Mouse (Mus musculus): Measurements from ENCODE around the gene Gm13275. TPM values are rescaled to one million over a fixed set of nuclear protein-coding genes. Genes with fewer than 3 reads are reported as not detected.
A peak's percentile ranks its signal among the peaks of the same experiment; 100 is the strongest.
"Not testable (repeated sequence)": the region's sequence is repeated elsewhere in the genome, so short reads cannot be mapped to it uniquely, and the experiment has no call there.

The Gm13275 gene
- not detected in 2 replicates for polyA plus RNA-seq (2014; fragmentation: Nextera tagmentation; extraction: Ambion mirVana)

DNA sequence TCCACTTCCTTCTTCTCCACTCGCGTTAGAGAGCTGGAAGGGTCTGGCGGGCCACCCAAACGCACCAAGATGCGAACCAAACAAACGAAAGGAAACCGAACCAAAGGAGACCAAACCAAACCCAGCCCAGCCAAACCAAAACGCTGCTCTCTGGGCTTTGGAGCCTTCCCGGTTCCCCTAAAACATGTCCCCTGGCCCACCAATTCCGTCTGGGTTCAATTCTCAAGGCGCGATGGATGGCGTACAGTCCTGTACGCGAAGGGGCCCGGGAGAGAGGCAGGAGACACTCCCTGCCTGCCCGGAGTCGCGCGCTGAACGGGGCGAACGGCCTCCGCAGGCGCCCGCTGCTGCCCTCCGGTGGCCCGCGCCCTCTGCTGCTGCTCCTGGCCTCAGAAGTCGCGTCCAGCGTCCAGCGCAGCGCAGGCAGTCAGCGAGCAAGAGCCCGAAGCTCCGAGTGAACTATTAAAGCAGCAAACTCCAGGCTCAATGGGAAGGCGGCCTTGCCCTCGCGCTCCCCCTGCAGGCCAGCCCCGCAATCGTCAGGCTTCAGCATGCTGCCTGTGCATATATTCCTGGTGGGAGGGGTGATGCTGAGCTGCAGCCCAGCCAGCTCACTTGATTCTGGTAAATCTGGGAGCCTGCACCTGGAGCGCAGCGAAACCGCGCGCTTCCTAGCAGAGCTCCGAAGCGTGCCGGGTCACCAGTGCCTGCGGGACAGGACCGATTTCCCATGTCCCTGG, at the start of gene Gm13275:
Gm13275 (plus strand) TSS at position 552 of the 740 bp plus-strand sequence.
- H3K4me1 ChIP-seq (ENCODE audit: insufficient read depth), result not testable (repeated sequence)

DNA sequence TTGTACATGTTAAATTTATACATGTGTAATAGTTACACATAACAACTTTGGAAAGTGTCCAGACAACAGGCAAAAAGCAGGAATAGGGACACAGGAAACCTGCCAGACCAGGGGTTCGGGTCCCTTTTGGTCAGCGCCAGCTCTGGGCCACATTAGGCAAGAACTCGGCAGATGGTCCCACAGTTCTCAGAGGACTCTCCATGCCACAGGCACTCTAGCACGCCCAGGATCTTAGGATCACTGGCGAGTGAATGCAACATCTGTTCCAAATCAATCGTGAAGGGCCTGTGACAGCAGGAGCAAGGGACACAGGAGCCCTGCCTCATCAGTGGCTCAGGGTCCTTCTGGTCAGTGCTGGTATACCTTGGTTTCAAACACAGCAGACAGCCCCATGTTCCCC, 44.4 kb upstream of the Gm13275 start:
- no peaks in the 10 kb centered on the region for H3K9me3 ChIP-seq (ENCODE audit: low read depth, low read length)
- no peak overlapping the region for H3K4me3 ChIP-seq (ENCODE audit: low read depth, low read length)
- H3K9ac ChIP-seq, result no peak overlapping the region
- 49% methylated on average over 6 of the region's 6 CpGs for WGBS
- H3K4me1 ChIP-seq (ENCODE audit: insufficient read depth), result no peaks in the 10 kb centered on the region
- no peak overlapping the region for H3K4me2 ChIP-seq
- ATAC-seq (ENCODE audit: insufficient read depth) (no peak), DNase-seq (no peak)
- no peak overlapping the region for H3K27ac ChIP-seq (ENCODE audit: low read depth)
- no peak for TF ChIP-seq CTCF (IDR thresholded peaks at IDR 0.05; ENCODE audit: low read depth)
- no peaks in the 10 kb centered on the region for H3K27me3 ChIP-seq (ENCODE audit: insufficient read depth, low read length)
- H3K36me3 ChIP-seq (ENCODE audit: insufficient read depth), result no peaks in the 10 kb centered on the region

More for the DNA sequence above, at the start of gene Gm13275:
- H3K9ac ChIP-seq; H3K27ac ChIP-seq (ENCODE audit: low read depth); H3K27me3 ChIP-seq (ENCODE audit: insufficient read depth, low read length); H3K36me3 ChIP-seq (ENCODE audit: insufficient read depth); H3K4me3 ChIP-seq (ENCODE audit: low read depth, low read length); DNase-seq; ATAC-seq (ENCODE audit: insufficient read depth); H3K9me3 ChIP-seq (ENCODE audit: low read depth, low read length); H3K4me2 ChIP-seq: not testable (repeated sequence)
- TF ChIP-seq CTCF (IDR thresholded peaks at IDR 0.05; ENCODE audit: low read depth), result peak; percentile 45; the same call in 1 of the 2 replicates
- WGBS, result 0% methylated on average over 8 of the region's 52 CpGs

DNA sequence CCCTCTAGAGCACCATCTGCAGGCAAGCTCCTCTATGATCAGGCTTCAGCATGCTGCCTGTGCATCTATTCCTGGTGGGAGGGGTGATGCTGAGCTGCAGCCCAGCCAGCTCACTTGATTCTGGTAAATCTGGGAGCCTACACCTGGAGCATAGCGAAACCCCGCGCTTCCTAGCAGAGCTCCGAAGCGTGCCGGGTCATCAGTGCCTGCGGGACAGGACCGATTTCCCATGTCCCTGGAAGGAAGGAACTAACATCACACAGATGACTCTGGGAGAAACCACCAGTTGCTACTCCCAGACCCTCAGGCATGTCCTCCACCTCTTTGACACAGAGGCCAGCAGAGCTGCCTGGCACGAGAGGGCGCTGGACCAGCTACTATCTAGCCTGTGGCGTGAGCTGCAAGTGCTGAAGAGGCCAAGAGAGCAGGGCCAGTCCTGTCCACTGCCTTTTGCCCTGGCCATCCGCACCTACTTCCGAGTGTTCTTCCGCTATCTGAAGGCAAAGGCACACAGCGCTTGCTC, 39.4 kb upstream of the Gm13275 start, which contains the start of gene Gm13271:
Gm13271 (plus strand) TSS at position 51 of the 523 bp plus-strand sequence.
- not testable (repeated sequence) for H3K4me3 ChIP-seq (ENCODE audit: low read depth, low read length); H3K36me3 ChIP-seq (ENCODE audit: insufficient read depth); H3K27ac ChIP-seq (ENCODE audit: low read depth); H3K9me3 ChIP-seq (ENCODE audit: low read depth, low read length); H3K4me1 ChIP-seq (ENCODE audit: insufficient read depth); H3K9ac ChIP-seq; H3K4me2 ChIP-seq; H3K27me3 ChIP-seq (ENCODE audit: insufficient read depth, low read length); ATAC-seq (ENCODE audit: insufficient read depth); DNase-seq
- WGBS, result 73% methylated on average over 15 of the region's 15 CpGs
- TF ChIP-seq CTCF (IDR thresholded peaks at IDR 0.05; ENCODE audit: low read depth), result 0 out of 2 replicates have a peak, but pooled peaks have one; percentile 16

DNA sequence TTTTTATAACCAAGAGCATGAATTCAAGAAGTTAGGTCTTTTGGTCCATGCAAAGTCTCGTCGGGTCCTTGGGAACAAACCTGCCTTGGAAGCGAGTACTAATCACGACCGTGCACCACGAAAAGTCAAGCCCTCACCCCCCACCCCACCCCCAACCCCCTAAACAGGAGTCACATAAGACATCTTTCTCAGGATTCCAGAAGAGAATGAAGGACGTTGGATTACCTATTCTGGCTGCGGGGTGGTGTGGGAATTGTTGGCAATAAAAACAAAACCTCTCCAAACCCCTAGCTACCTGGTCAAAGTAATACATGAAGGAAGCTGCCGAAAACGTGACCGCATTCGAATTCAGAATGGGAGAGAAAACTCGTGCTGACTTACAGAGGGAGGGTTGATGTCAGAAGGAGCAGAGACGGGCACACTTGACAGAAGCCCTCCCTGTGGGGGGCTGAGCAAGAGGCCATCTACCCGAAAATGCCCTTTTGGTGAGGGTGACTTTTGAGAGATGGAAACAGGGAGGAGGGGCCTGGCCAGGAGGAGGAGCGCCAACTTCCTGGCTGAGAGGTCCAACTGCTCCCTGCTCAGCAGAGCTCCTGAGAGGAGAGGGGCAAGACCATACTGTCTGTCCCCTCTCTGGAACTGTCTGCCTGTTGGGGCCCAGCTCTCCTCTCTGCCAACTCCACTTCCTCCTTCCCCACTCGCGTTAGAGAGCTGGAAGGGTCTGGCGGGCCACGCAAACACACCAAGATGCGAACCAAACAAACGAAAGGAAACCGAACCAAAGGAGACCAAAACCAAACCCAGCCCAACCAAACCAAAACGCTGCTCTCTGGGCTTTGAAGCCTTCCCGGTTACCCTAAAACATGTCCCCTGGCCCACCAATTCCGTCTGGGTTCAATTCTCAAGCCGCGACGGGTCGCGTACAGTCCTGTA, 37.4 kb upstream of the Gm13275 start:
- not testable (repeated sequence) for H3K36me3 ChIP-seq (ENCODE audit: insufficient read depth); ATAC-seq (ENCODE audit: insufficient read depth); H3K4me1 ChIP-seq (ENCODE audit: insufficient read depth); H3K27me3 ChIP-seq (ENCODE audit: insufficient read depth, low read length); H3K9me3 ChIP-seq (ENCODE audit: low read depth, low read length)
- H3K27ac ChIP-seq (ENCODE audit: low read depth), result peak overlapping the region; percentile 97
- H3K9ac ChIP-seq, result peak overlapping the region; percentile 67
- peak overlapping the region; percentile 46 for H3K4me3 ChIP-seq (ENCODE audit: low read depth, low read length)
- H3K4me2 ChIP-seq, result peak overlapping the region; percentile 68
- WGBS, result 9% methylated on average over 28 of the region's 31 CpGs
- DNase-seq, result peak; percentile 48

DNA sequence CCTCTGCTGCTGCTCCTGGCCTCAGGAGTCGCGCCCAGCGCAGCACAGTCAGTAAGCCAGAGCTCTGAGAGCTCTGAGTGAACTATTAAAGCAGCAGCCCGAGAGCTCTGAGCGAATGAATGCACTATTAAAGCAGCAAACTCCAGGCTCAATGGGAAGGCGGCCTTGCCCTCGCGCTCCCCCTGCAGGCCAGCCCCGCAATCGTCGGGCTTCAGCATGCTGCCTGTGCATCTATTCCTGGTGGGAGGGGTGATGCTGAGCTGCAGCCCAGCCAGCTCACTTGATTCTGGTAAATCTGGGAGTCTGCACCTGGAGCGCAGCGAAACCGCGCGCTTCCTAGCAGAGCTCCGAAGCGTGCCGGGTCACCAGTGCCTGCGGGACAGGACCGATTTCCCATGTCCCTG, 36.7 kb upstream of the Gm13275 start:
- peak overlapping the region; percentile 67; the same call in 1 of the 2 replicates for H3K9ac ChIP-seq
- H3K4me2 ChIP-seq, result peak overlapping the region; percentile 68
- 0% methylated on average over 14 of the region's 21 CpGs for WGBS
- peak; percentile 85 for TF ChIP-seq CTCF (IDR thresholded peaks at IDR 0.05; ENCODE audit: low read depth)
- not testable (repeated sequence) for H3K27me3 ChIP-seq (ENCODE audit: insufficient read depth, low read length); H3K4me1 ChIP-seq (ENCODE audit: insufficient read depth); H3K36me3 ChIP-seq (ENCODE audit: insufficient read depth); H3K9me3 ChIP-seq (ENCODE audit: low read depth, low read length)
- DNase-seq, result peak; percentile 94
- peak overlapping the region; percentile 46 for H3K4me3 ChIP-seq (ENCODE audit: low read depth, low read length)
- ATAC-seq (ENCODE audit: insufficient read depth), result peak; percentile 100
- peak overlapping the region; percentile 97 for H3K27ac ChIP-seq (ENCODE audit: low read depth)

DNA sequence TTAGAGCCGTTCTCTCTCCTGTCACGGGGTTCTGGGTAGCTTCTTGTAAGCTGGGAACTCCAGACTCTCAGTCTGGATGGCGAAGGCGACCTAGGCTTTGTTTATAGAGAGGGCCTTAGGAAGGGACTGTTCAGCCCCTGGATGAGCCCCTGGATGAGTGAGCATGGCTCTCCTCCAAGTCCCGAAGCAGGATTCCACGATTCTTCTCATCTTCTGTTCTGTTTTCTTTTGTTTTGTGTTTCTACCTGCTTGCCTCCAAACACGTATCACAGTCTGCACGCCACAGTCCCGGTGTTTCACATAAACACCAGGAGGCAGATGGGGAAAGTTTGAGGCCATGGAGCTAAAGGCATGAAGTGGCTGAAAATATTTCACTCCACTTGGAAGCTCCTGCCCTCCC, 35.5 kb upstream of the Gm13275 start:
- H3K36me3 ChIP-seq (ENCODE audit: insufficient read depth); ATAC-seq (ENCODE audit: insufficient read depth); H3K9me3 ChIP-seq (ENCODE audit: low read depth, low read length); H3K4me1 ChIP-seq (ENCODE audit: insufficient read depth); DNase-seq; H3K27me3 ChIP-seq (ENCODE audit: insufficient read depth, low read length); H3K4me3 ChIP-seq (ENCODE audit: low read depth, low read length); H3K9ac ChIP-seq; H3K4me2 ChIP-seq; H3K27ac ChIP-seq (ENCODE audit: low read depth): not testable (repeated sequence)
- WGBS, result 90% methylated on average over 9 of the region's 9 CpGs

DNA sequence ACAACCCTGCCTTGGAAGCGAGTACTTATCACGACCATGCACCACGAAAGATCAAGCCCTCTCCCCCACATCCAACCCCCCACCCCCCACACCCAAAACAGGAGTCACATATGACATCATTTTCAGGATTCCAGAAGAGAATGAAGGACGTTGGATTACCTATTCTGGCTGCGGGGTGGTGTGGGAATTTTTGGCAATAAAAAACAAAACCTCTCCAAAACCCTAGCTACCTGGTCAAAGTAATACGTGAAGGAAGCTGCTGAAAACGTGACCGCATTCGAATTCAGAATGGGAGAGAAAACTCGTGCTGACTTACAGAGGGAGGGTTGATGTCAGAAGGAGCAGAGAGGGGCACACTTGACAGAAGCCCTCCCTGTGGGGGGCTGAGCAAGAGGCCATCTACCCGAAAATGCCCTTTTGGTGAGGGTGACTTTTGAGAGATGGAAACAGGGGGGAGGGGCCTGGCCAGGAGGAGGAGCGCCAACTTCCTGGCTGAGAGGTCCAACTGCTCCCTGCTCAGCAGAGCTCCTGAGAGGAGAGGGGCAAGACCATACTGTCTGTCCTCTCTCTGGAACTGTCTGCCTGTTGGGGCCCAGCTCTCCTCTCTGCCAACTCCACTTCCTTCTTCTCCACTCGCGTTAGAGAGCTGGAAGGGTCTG, 34.5 kb upstream of the Gm13275 start, which contains the start of gene Gm13283:
Gm13283 (plus strand) TSS at position 510 of the 659 bp plus-strand sequence.
- not testable (repeated sequence) for H3K9ac ChIP-seq; H3K4me1 ChIP-seq (ENCODE audit: insufficient read depth); DNase-seq; H3K27me3 ChIP-seq (ENCODE audit: insufficient read depth, low read length); H3K9me3 ChIP-seq (ENCODE audit: low read depth, low read length); ATAC-seq (ENCODE audit: insufficient read depth); H3K36me3 ChIP-seq (ENCODE audit: insufficient read depth)
- Histone ChIP-seq H3K27ac (ENCODE audit: low read depth) (peak within 1 kb of the TSS; percentile 50; the same call in 1 of the 2 replicates), H3K4me3 (ENCODE audit: low read depth, low read length) (peak within 1 kb of the TSS; percentile 22; the same call in 1 of the 2 replicates), H3K4me2 (peak within 1 kb of the TSS; percentile 48; the same call in 1 of the 2 replicates)
- 19% methylated on average over 8 of the region's 14 CpGs for WGBS

All from lung, embryonic 14.5 days (tissue).